Mouse (Mus musculus) cortical plate, adult 2 months (tissue): ENCODE data around the gene Fbxo24.

Experiments used
- CTCF ChIP-seq: fragments of 200-500 bp; IDR thresholded peaks from 2 replicates; pipeline ENCODE4 v1.5.1; 2011; ENCODE audit warnings: mild to moderate bottlenecking, control low read depth, low read length; ENCODE audit not compliant: insufficient read depth; ENCODE audit errors: extremely low read depth
- POLR2A ChIP-seq: fragments of 200-500 bp; IDR thresholded peaks from 2 replicates; pipeline ENCODE4 v1.6.1; 2011; ENCODE audit warnings: mild to moderate bottlenecking, low read length, control low read depth; ENCODE audit not compliant: insufficient read depth; ENCODE audit errors: extremely low read depth

DNA sequence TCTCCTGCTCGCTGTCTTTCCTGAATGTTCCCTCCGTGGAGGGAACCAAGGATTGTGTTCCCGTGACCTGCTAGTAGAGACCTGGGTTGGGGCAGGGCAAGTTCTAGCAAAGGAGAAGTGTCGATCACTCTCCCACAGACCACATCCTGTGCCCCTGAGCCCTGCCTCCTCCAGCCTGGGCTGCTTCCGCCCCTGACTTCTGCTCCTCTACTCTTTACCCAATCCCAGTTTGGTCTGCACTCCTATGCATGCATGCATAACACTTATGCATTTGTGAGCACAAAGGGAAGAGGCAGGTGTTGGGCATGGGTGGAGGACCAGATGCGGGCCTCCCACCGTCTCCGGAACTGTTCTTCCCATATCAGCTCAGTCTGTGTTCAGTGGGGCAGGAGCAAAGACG lies 2.4 kb upstream of the Fbxo24 start:
- no peak for TF ChIP-seq POLR2A
- no peak for TF ChIP-seq CTCF
